Mouse (Mus musculus) adrenal gland, adult 2 months (tissue): ENCODE measurements around the gene Cfl1. TPM values are rescaled to one million over a fixed set of nuclear protein-coding genes. Genes with fewer than 3 reads are reported as not detected.

ENCODE experiments used
- DNase-seq: peaks from one replicate; pipeline ENCODE4 v3.0.0; 2021
- polyA plus RNA-seq: library from polyadenylated mRNA; depleted of rRNA; stranded (reverse); fragments of >200 nt; gene quantifications from 2 replicates; pipeline ENCODE4 v1.2.3, GENCODE M21; 2012
- total RNA-seq, 2 experiments: library from RNA; stranded (reverse); gene quantifications; 2 replicates each; pipeline ENCODE4 v1.2.3; 2021

Gene Cfl1
- total and polyA plus RNA-seq, 3 experiments = 311 to 783 (median 732) TPM

- no peak for DNase-seq
Measured at GRCm38 (mm10) chr19:5465037-5465436, 25.2 kb upstream of the Cfl1 start.

- DNase-seq = no peak
Measured at GRCm38 (mm10) chr19:5466916-5467500, 23.2 kb upstream of the Cfl1 start.

GRCm38 (mm10) chr19:5468374-5468773 lies 21.9 kb upstream of the Cfl1 start, which contains the start of gene Ctsw:
TSS of gene Ctsw (minus strand) at chr19:5468507.
- DNase-seq = no peak

- DNase-seq = no peak
Measured at GRCm38 (mm10) chr19:5471846-5472245, 18.4 kb upstream of the Cfl1 start.

GRCm38 (mm10) chr19:5472857-5473256 lies 17.4 kb upstream of the Cfl1 start:
- DNase-seq = no peak

GRCm38 (mm10) chr19:5473720-5474119 lies 16.5 kb upstream of the Cfl1 start, which contains the start of gene Efemp2:
TSS of gene Efemp2 (plus strand) at chr19:5473954.
- peak; percentile 94 for DNase-seq

GRCm38 (mm10) chr19:5474281-5475068 lies 15.8 kb upstream of the Cfl1 start:
- peak; percentile 72 for DNase-seq

GRCm38 (mm10) chr19:5475069-5475714 lies 15.1 kb upstream of the Cfl1 start:
- DNase-seq = no peak

GRCm38 (mm10) chr19:5477004-5477667 lies 13.1 kb upstream of the Cfl1 start:
- DNase-seq = peak; percentile 69

- DNase-seq = peak; percentile 81
Measured at GRCm38 (mm10) chr19:5477668-5478300, 12.5 kb upstream of the Cfl1 start.

- no peak for DNase-seq
Measured at GRCm38 (mm10) chr19:5480016-5480415, 10.2 kb upstream of the Cfl1 start.

GRCm38 (mm10) chr19:5481398-5481797 lies 8.9 kb upstream of the Cfl1 start:
- DNase-seq = no peak

GRCm38 (mm10) chr19:5483386-5484359 lies 6.6 kb upstream of the Cfl1 start:
- no peak for DNase-seq

GRCm38 (mm10) chr19:5484496-5484895 lies 5.8 kb upstream of the Cfl1 start:
- DNase-seq = no peak

GRCm38 (mm10) chr19:5485371-5485770 lies 4.9 kb upstream of the Cfl1 start:
- DNase-seq = no peak

- DNase-seq = no peak
Measured at GRCm38 (mm10) chr19:5485821-5486220, 4.4 kb upstream of the Cfl1 start.

GRCm38 (mm10) chr19:5486286-5486685 lies 4.0 kb upstream of the Cfl1 start:
- DNase-seq = no peak

- DNase-seq = no peak
Measured at GRCm38 (mm10) chr19:5486771-5487170, 3.5 kb upstream of the Cfl1 start.

GRCm38 (mm10) chr19:5487768-5488550 lies 2.3 kb upstream of the Cfl1 start, which contains the start of gene Mus81:
TSS of gene Mus81 (minus strand) at chr19:5488402.
- peak; percentile 98 for DNase-seq
